Mouse (Mus musculus) ovary, postnatal 14 days (tissue): Measurements from ENCODE around the gene Dennd5a.

Experiments
- DNase-seq: peaks from one replicate; pipeline ENCODE4 v3.0.0; 2022; ENCODE audit warnings: low spot score

The Dennd5a gene

GRCm38 (mm10) chr7:109963707-109964106 is 3.4 kb upstream of the Dennd5a start:
- DNase-seq: no peak

DNA sequence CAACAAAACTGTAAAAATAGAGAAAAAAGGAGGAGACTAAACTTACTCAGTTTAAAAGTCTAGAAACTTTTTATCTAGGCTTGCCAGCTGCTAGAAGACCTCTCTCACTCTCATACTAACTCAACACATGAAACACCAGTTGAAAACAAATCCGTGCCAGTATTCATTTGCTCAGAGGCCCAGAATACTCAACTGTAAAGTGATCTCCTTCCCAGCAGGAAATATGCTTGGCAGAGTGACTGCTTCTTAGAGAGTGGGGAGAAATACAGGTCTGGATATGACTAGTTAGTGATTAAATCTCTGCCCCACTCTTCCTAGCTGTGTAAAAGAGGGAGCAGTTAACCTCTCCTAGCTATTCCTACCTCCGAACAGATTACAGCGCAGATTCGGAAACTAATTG is 2.3 kb upstream of the Dennd5a start:
- DNase-seq: no peak

- DNase-seq: no peak
These were observed 1.3 kb upstream of the Dennd5a start for GRCm38 (mm10) chr7:109961570-109961969.

GRCm38 (mm10) chr7:109960613-109961154 is 414 bp upstream of the Dennd5a start:
- DNase-seq: no peak

DNA sequence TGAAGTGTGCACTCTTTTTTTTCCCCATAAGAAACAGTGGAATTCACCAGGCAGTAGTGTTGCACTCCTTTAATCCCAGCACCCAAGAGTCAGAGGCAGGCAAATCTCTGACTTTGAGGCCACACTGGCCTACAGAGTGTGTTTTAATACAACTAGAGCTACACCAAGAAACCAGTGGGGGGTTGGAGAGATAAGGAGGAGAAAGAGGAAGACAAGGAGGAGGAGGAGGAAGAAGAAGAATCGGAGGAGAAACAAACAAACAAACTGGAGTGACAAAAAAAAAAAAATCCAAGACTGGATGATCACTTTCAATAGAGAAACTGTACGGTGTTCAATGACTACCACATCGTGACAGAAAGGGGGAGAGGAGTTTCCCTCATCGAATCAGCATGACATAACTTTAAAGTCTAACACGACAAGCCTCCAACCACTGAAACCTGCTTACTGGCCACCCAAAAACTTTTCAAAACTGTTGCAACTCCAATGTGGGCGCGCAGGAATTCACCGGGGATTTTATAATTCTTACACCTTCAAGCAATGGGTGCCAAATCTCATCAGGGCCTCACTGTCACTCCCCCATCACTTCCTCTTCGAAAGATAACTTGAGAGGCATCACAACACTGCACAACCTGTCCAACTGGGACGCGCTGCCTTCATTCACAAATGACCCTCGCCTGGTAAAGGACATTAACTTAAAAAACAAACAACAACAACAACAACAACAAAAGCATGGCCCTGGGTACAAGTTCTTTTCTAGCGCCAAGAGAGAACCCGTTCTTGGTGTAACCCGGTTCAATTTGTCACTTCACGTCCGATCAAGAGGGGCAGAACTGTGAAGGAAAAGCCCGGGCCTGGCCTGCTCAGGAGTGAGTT is 1.2 kb downstream of the Dennd5a start:
- no peak for DNase-seq

- DNase-seq: no peak
These were observed 2.1 kb downstream of the Dennd5a start for GRCm38 (mm10) chr7:109957996-109958789.

GRCm38 (mm10) chr7:109954622-109955401 is 5.5 kb downstream of the Dennd5a start:
- no peak for DNase-seq

- DNase-seq: no peak
These were observed 9.0 kb downstream of the Dennd5a start for GRCm38 (mm10) chr7:109951297-109951696.

GRCm38 (mm10) chr7:109944421-109945034 is 15.7 kb downstream of the Dennd5a start:
- no peak for DNase-seq

GRCm38 (mm10) chr7:109929628-109930027 is 30.6 kb downstream of the Dennd5a start:
- no peak for DNase-seq

- DNase-seq: no peak
These were observed 31.9 kb downstream of the Dennd5a start for GRCm38 (mm10) chr7:109928365-109928764.

GRCm38 (mm10) chr7:109924965-109925364 is 35.3 kb downstream of the Dennd5a start:
- no peak for DNase-seq

DNA sequence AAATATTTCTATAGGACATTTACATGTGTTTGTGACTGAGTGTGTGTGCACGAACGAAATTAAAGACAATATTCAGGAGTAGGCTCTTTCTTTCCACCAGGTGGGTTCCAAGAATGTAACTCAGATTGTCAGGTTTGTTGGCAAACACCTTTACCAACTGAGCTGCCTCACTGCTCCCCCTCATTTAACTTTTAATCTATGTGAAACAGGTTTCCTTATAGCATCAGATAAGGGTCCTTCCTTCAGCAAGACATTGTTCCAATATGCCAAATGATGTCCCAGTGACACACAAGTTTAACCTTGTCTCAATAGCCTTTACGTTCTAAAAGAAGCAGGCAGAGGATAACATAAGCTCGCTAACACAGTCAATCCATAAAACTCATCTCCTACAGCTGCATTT is 37.4 kb downstream of the Dennd5a start:
- no peak for DNase-seq

- no peak for DNase-seq
These were observed 54.1 kb downstream of the Dennd5a start for GRCm38 (mm10) chr7:109906165-109906564.

DNA sequence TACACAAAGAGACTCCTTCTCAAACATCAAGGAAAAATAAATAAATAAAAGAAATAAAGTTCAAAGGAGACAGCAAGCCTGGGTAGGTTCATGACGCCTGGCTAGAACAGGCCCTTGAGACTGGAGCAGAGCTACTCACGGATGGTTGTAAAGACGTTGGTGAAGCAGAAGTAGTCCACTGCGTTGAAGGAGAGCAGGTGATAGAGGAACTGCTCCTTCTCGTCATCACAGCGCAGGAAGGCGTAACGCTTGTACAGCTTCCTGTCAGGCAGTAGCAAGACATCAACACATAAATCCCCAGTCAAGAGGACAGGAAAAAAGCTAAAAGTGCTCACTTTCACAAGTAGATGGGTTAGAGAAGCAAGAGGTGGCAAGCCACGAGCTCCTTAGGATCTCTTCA is 59.3 kb downstream of the Dennd5a start:
- no peak for DNase-seq

DNA sequence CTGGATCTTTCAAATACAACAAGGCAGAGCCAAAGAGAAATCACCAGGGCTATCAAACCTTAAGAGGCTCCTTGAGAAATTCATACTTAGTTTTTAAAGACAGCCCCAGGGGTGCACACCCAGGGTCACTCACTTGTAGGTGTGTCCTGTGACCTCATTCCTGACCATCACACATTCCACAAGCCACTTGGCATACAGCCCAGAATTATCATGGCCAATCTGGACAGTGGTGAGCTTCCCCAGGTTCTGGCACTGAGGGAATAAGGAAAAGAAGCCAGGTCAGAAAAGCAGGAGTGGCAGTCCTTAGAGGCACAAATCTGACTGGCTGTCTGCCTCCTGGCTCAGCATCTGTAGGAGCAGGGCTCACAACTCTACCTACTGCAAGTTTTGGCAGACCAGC is 61.4 kb downstream of the Dennd5a start:
- no peak for DNase-seq

- DNase-seq: peak; percentile 67
These were observed 67.7 kb downstream of the Dennd5a start for GRCm38 (mm10) chr7:109892530-109892929.

DNA sequence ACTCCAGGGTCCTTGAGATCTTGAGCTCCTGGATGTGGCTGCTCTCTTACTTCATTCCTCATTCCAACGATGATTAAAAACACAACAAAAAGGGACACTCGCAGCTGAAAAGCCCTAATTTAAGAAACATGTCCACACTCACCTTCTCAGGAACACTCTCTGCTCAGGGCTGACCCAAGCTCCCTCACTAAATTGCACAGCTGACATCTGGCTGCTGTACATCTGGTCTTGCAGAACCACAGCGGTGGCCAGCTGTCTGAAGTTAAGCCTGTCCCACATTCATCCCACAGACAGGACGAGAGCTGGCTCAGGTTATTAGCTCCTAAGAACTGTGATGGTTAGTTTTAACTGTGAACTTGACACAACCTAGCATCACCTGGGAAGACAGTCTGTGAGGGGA is 68.5 kb downstream of the Dennd5a start:
- no peak for DNase-seq

- no peak for DNase-seq
These were observed 70.0 kb downstream of the Dennd5a start for GRCm38 (mm10) chr7:109890256-109890655.

DNA sequence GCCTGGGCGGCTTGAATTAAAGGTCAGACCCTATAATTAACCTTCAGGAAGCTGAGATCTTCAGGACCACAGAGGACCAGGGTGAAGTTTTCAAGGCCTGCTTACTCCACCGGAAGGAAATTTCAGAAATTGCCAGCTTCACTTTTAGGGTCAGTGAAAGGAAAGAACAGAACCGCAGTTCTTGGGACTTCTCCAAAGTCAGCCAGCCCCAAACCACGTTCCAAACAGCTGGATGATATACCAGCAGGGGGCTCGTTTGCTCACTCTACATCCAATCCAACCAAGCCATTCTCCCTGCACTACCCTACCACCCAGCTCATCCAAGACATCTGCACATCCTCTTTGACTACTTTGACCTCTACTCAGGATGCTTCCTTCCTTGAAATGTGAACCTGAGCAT is 71.0 kb downstream of the Dennd5a start:
- no peak for DNase-seq

GRCm38 (mm10) chr7:109886249-109886648 is 74.0 kb downstream of the Dennd5a start:
- DNase-seq: no peak

DNA sequence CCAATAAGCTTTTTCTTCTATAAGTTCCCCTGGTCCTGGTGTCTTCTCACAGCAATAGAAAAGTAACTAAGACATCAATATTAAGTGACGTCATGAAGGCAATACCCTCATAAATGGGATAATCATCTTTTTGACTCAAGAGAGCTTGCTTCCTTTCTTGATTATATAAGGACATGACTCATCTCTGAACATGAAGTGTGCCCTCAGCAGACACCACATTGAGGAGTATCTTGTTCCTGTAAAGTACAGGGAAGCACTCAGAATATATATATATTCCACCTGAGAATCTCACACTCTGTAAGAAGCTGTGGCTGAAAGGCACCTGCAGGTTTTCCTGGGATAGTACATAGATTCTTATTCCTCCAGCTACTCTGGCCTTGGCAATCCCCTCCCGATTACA is 77.7 kb downstream of the Dennd5a start:
- no peak for DNase-seq
